Mouse (Mus musculus) G1E (cell line): Measurements from ENCODE around the gene Nck2. TPM values are rescaled to one million over a fixed set of nuclear protein-coding genes. Genes with fewer than 3 reads are reported as not detected.

Experiments used
- ATAC-seq: 2 replicates; pipeline ENCODE4 v1.8.0; 2016; ENCODE audit warnings: mild to moderate bottlenecking; ENCODE audit not compliant: insufficient number of reproducible peaks, poor library complexity, low FRiP score, severe bottlenecking; ENCODE audit errors: extremely low read depth
- DNase-seq: peaks from one replicate; pipeline ENCODE4 v3.0.0; 2012; ENCODE audit warnings: low spot score
- H3K27me3 ChIP-seq: 2 replicates; pipeline ENCODE4 v1.6.1; 2012; ENCODE audit warnings: mild to moderate bottlenecking, low read length, inconsistent platforms; ENCODE audit not compliant: insufficient read depth
- H3K36me3 ChIP-seq: replicated peaks from 2 replicates; pipeline ENCODE3; 2012; ENCODE audit warnings: mild to moderate bottlenecking, inconsistent platforms
- H3K4me1 ChIP-seq: 2 replicates; pipeline ENCODE4 v1.6.1; 2012; ENCODE audit warnings: low read depth, low read length, inconsistent platforms, mixed read lengths; ENCODE audit not compliant: insufficient read depth
- H3K4me3 ChIP-seq: 2 replicates; pipeline ENCODE4 v1.5.1; 2012; ENCODE audit warnings: low read depth, mild to moderate bottlenecking, inconsistent platforms, low read length, moderate library complexity, mixed read lengths
- H3K9me3 ChIP-seq: replicated peaks from 2 replicates; pipeline ENCODE4 v1.6.1; 2012; ENCODE audit warnings: inconsistent platforms
- CTCF ChIP-seq: IDR thresholded peaks from 2 replicates; pipeline ENCODE4 v1.5.1; 2012; ENCODE audit warnings: low read depth, low read length, inconsistent platforms, mixed read lengths
- GATA1 ChIP-seq: IDR thresholded peaks from 2 replicates; pipeline ENCODE4 v1.6.1; 2012; ENCODE audit warnings: borderline replicate concordance, low read length, inconsistent platforms, mixed read lengths
- GATA2 ChIP-seq: IDR thresholded peaks from 2 replicates; pipeline ENCODE4 v1.6.1; 2012; ENCODE audit warnings: low read depth, low read length, inconsistent platforms, borderline replicate concordance
- POLR2AphosphoS5 ChIP-seq: IDR thresholded peaks from 2 replicates; pipeline ENCODE4 v1.6.1; 2012; ENCODE audit warnings: low read depth, low read length, inconsistent platforms; ENCODE audit not compliant: insufficient replicate concordance
- TAL1 ChIP-seq: conservative IDR thresholded peaks from 2 replicates; pipeline ENCODE4 v1.6.1; 2012; ENCODE audit warnings: low read depth, low read length, inconsistent platforms, mixed read lengths
- polyA plus RNA-seq: library from polyadenylated mRNA; stranded (reverse); fragments of >175 nt; gene quantifications from 2 replicates; pipeline ENCODE4 v1.2.3, GENCODE M21; 2012
- total RNA-seq, 2 experiments: library from RNA; stranded (forward) in 1 of 2; stranded (reverse) in 1 of 2; fragments of 200-1000 nt in 1 of 2; fragments of >200 nt in 1 of 2; fragmentation: Nextera tagmentation in 1 of 2; gene quantifications; 2 replicates each; pipeline ENCODE4 v1.2.3; 2014 to 2017

The Nck2 gene
- total and polyA plus RNA-seq, 3 experiments: 45.3 to 101 (median 54.4) TPM

- peaks cover 97% of the 10 kb centered on the region for H3K4me1 ChIP-seq
- peaks cover 53% of the 10 kb centered on the region for H3K36me3 ChIP-seq
- TF ChIP-seq GATA2 (no peak), CTCF (no peak), GATA1 (no peak), POLR2AphosphoS5 (no peak), TAL1 (no peak)
- no peaks in the 10 kb centered on the region for H3K9me3 ChIP-seq
- ATAC-seq (no peak), DNase-seq (no peak)
- no peak overlapping the region for H3K4me3 ChIP-seq
- H3K27me3 ChIP-seq: no peaks in the 10 kb centered on the region
Observed at GRCm38 (mm10) chr1:43536266-43536665, 91.9 kb downstream of the Nck2 start.

- peaks cover 58% of the 10 kb centered on the region for H3K36me3 ChIP-seq
- peaks cover 97% of the 10 kb centered on the region for H3K4me1 ChIP-seq
- no peaks in the 10 kb centered on the region for H3K9me3 ChIP-seq
- ATAC-seq (no peak), DNase-seq (no peak)
- no peak for TF ChIP-seq TAL1
- TF ChIP-seq GATA1: no peak
- no peak for TF ChIP-seq POLR2AphosphoS5
- no peak for TF ChIP-seq GATA2
- TF ChIP-seq CTCF: no peak
- no peak overlapping the region for H3K4me3 ChIP-seq
- H3K27me3 ChIP-seq: no peaks in the 10 kb centered on the region
Observed at GRCm38 (mm10) chr1:43537021-43537420, 92.6 kb downstream of the Nck2 start.

- Histone ChIP-seq H3K27me3 (no peaks in the 10 kb centered on the region), H3K9me3 (no peaks in the 10 kb centered on the region), H3K4me1 (peaks cover 97% of the 10 kb centered on the region), H3K36me3 (peaks cover 57% of the 10 kb centered on the region), H3K4me3 (no peak overlapping the region)
- TF ChIP-seq TAL1 (no peak), GATA2 (no peak), CTCF (no peak), GATA1 (no peak), POLR2AphosphoS5 (no peak)
- no peak for ATAC-seq
- no peak for DNase-seq
Observed at GRCm38 (mm10) chr1:43537496-43537895, 93.1 kb downstream of the Nck2 start.

- H3K9me3 ChIP-seq: no peaks in the 10 kb centered on the region
- TF ChIP-seq GATA2: no peak
- TF ChIP-seq GATA1: no peak
- no peak for TF ChIP-seq TAL1
- no peak for TF ChIP-seq CTCF
- TF ChIP-seq POLR2AphosphoS5: no peak
- peaks cover 61% of the 10 kb centered on the region for H3K36me3 ChIP-seq
- no peak for DNase-seq
- no peaks in the 10 kb centered on the region for H3K27me3 ChIP-seq
- H3K4me1 ChIP-seq: peaks cover 93% of the 10 kb centered on the region
- ATAC-seq: no peak
- H3K4me3 ChIP-seq: no peak overlapping the region
Observed at GRCm38 (mm10) chr1:43538716-43539115, 94.3 kb downstream of the Nck2 start.

- no peaks in the 10 kb centered on the region for H3K9me3 ChIP-seq
- no peak overlapping the region for H3K4me3 ChIP-seq
- TF ChIP-seq CTCF: no peak
- no peak for TF ChIP-seq GATA1
- TF ChIP-seq POLR2AphosphoS5: no peak
- ATAC-seq (no peak), DNase-seq (no peak)
- H3K27me3 ChIP-seq: no peaks in the 10 kb centered on the region
- H3K36me3 ChIP-seq: peaks cover 68% of the 10 kb centered on the region
- H3K4me1 ChIP-seq: peaks cover 91% of the 10 kb centered on the region
Observed at GRCm38 (mm10) chr1:43539689-43540380, 95.5 kb downstream of the Nck2 start.

GRCm38 (mm10) chr1:43542339-43542738 lies 98.0 kb downstream of the Nck2 start:
- Histone ChIP-seq H3K4me3 (no peak overlapping the region), H3K4me1 (peaks cover 86% of the 10 kb centered on the region), H3K36me3 (peaks cover 78% of the 10 kb centered on the region), H3K27me3 (no peaks in the 10 kb centered on the region), H3K9me3 (no peaks in the 10 kb centered on the region)
- no peak for TF ChIP-seq GATA2
- no peak for TF ChIP-seq CTCF
- TF ChIP-seq POLR2AphosphoS5: no peak
- TF ChIP-seq GATA1: no peak
- DNase-seq (peak; percentile 24), ATAC-seq (peak; percentile 29)

- H3K36me3 ChIP-seq: peaks cover 69% of the 10 kb centered on the region
- H3K4me3 ChIP-seq: no peak overlapping the region; the same call in 1 of the 2 replicates
- peak; percentile 62 for TF ChIP-seq TAL1
- no peak for TF ChIP-seq POLR2AphosphoS5
- no peak for TF ChIP-seq GATA1
- H3K9me3 ChIP-seq: no peaks in the 10 kb centered on the region
- peaks cover 66% of the 10 kb centered on the region for H3K4me1 ChIP-seq
- DNase-seq (peak; percentile 69), ATAC-seq (peak; percentile 86)
- H3K27me3 ChIP-seq: no peaks in the 10 kb centered on the region
Observed at GRCm38 (mm10) chr1:43547644-43548043, 103.3 kb downstream of the Nck2 start.
